In the genomic region with DNA sequence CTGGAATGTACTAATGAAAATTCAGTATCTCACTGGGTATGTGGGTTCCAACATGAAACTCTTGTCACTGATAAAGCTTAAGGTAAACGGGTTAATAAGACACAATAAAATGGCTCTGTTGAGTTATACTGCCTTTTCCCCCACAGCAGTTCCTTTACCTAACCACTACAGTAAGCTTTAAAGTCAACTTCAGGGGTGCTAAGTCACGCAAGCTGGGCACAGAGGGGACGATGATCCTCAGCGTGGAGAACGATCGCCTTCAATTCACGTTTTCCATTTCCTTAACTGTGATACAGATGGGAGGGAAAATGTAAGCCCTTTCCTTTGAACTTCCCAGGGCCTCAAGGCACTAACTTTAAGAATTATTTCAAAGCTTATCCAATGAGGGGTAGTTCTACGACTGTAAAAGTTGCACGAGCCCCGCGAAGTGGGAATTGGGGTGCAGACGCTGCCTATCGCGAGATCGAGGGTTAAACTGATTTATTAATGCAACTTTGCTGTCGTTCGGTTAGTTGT, we compare ENCODE assay signal across 8 mouse cellular contexts. TPM values are rescaled to one million over a fixed set of nuclear protein-coding genes. Genes with fewer than 3 reads are reported as not detected.
A peak's percentile ranks its signal among the peaks of the same experiment; 100 is the strongest.
DNase-seq lines count a peak whose midpoint lies in the region; ATAC-seq and TF ChIP-seq lines count a peak whose summit lies in the region.

No protein-coding gene starts in this region.

- H3K9me3 ChIP-seq in kidney, embryonic 14.5 days (ENCODE audit: control insufficient read depth, low read length), result no peaks in the 10 kb centered on the region
- H3K9me3 ChIP-seq in hindbrain, embryonic 11.5 days (ENCODE audit: control insufficient read depth, low read length), result no peaks in the 10 kb centered on the region

- peak overlapping the region; percentile 78 for H3K4me3 ChIP-seq in kidney, embryonic 14.5 days (ENCODE audit: low read length)
- peak overlapping the region; percentile 94 for H3K4me3 ChIP-seq in bone marrow, adult 2 months (replicated peaks; ENCODE audit: control insufficient read depth, low read depth, low read length)
- H3K4me3 ChIP-seq in hindbrain, embryonic 11.5 days (ENCODE audit: low read depth, low read length), result peak overlapping the region; percentile 70

- peak overlapping the region; percentile 68 for H3K9ac ChIP-seq in kidney, embryonic 14.5 days (ENCODE audit: low read depth, low read length)
- peak overlapping the region; percentile 85 for H3K9ac ChIP-seq in hindbrain, embryonic 11.5 days (ENCODE audit: low read depth, low read length)

- peak overlapping the region; percentile 95 for H3K27ac ChIP-seq in kidney, embryonic 14.5 days (ENCODE audit: low read depth, low read length)
- H3K27ac ChIP-seq in bone marrow, adult 2 months (ENCODE audit: control insufficient read depth, insufficient read depth, low read depth, low read length, poor library complexity), result peak overlapping the region; percentile 96
- peak overlapping the region; percentile 92 for H3K27ac ChIP-seq in hindbrain, embryonic 11.5 days (ENCODE audit: low read depth, low read length)

- TF ChIP-seq POLR2A in bone marrow, adult 2 months (IDR thresholded peaks at IDR 0.05; ENCODE audit: borderline replicate concordance, control insufficient read depth, low read depth, low read length), result no peak

- peaks cover 7% of the 10 kb centered on the region for H3K4me1 ChIP-seq in kidney, embryonic 14.5 days (ENCODE audit: control insufficient read depth, insufficient read depth, low read length)
- H3K4me1 ChIP-seq in bone marrow, adult 2 months (ENCODE audit: control insufficient read depth, insufficient read depth, low read length), result no peaks in the 10 kb centered on the region
- no peaks in the 10 kb centered on the region for H3K4me1 ChIP-seq in hindbrain, embryonic 11.5 days (replicated peaks; ENCODE audit: control insufficient read depth, insufficient read depth, low read length)

- H3K36me3 ChIP-seq in kidney, embryonic 14.5 days (ENCODE audit: control insufficient read depth, insufficient read depth, low read length), result no peaks in the 10 kb centered on the region
- H3K36me3 ChIP-seq in hindbrain, embryonic 11.5 days (ENCODE audit: control insufficient read depth, insufficient read depth, low read length), result no peaks in the 10 kb centered on the region

- no peak for DNase-seq in kidney, adult 11 months
- no peak for DNase-seq in hindbrain, embryonic 11.5 days (ENCODE audit: low spot score)
- DNase-seq in embryo, embryonic 10 days (ENCODE audit: low spot score), result no peak
- no peak for DNase-seq in left cerebral cortex, postnatal 14 days (ENCODE audit: low spot score in 2 of 2)
- no peak for DNase-seq in urinary bladder, adult 2 months (ENCODE audit: low spot score)

- peak overlapping the region; percentile 43 for H3K4me2 ChIP-seq in kidney, embryonic 14.5 days (replicated peaks; ENCODE audit: low read depth, low read length)
- H3K4me2 ChIP-seq in hindbrain, embryonic 11.5 days (replicated peaks; ENCODE audit: low read depth, low read length), result peak overlapping the region; percentile 63

- ATAC-seq in kidney, embryonic 14.5 days (ENCODE audit: low FRiP score, low TSS enrichment), result no peak; the same call in 1 of the 2 replicates
- no peak for ATAC-seq in hindbrain, embryonic 11.5 days (ENCODE audit: low FRiP score)
- ATAC-seq in megakaryocyte, adult 5-6 weeks (ENCODE audit: poor library complexity, severe bottlenecking), result peak; percentile 14; the same call in 1 of the 2 replicates

- H3K27me3 ChIP-seq in kidney, embryonic 14.5 days (ENCODE audit: control insufficient read depth, insufficient read depth, low read length), result no peaks in the 10 kb centered on the region
- H3K27me3 ChIP-seq in hindbrain, embryonic 11.5 days (ENCODE audit: control insufficient read depth, insufficient read depth, low read length), result no peaks in the 10 kb centered on the region

- TF ChIP-seq CTCF in bone marrow, adult 2 months (IDR thresholded peaks at IDR 0.05; ENCODE audit: control insufficient read depth, insufficient read depth, low read length), result no peak

- intact Hi-C loops in left cerebral cortex, postnatal 14 days (cut with DNase I), result loop anchor here (5.0 kb wide), 1 partner anchor 181 kb away; no protein-coding TSS in a partner anchor

- WGBS in kidney, embryonic 14.5 days, result 1% methylated on average over 17 of the region's 17 CpGs
- under 1% methylated on average over 17 of the region's 17 CpGs for WGBS in bone marrow, adult 2 months
- WGBS in hindbrain, embryonic 11.5 days, result 2% methylated on average over 17 of the region's 17 CpGs

RNA-seq across cellular contexts. Expression of a gene that starts 1.2 kb away (rescaled TPM):
- polyA plus RNA-seq in kidney, embryonic 14.5 days (2014; fragmentation: Nextera tagmentation; extraction: Ambion mirVana), result 13.6 and 14.3 TPM in 2 replicates
- 6.3 and 10.6 TPM in 2 replicates for polyA plus RNA-seq in bone marrow, adult 2 months (2011; ENCODE audit: insufficient read depth, insufficient read length, low replicate concordance, missing spikeins)
- polyA plus RNA-seq in hindbrain, embryonic 11.5 days (2014; fragmentation: Nextera tagmentation; extraction: Ambion mirVana), result 16.6 and 17.3 TPM in 2 replicates
- total RNA-seq in megakaryocyte, adult 5-6 weeks (2015), result 20.9 and 24.9 TPM in 2 replicates
- 21.1 and 23.3 TPM in 2 replicates for total RNA-seq in megakaryocyte, adult 5-6 weeks (2017)
- 10 to 100 TPM; 81.8 to 87.0 TPM for total RNA-seq in left cerebral cortex, postnatal 14 days (2021)
- 10.4 and 12.8 TPM in 2 replicates for polyA plus RNA-seq in urinary bladder, adult 2 months (2012; rRNA removed)
